Comparison of ENCODE assay signal across 8 mouse cellular contexts in genomic region chr9:62364216-62364615, GRCm38 (mm10). TPM values are rescaled to one million over a fixed set of nuclear protein-coding genes. Genes with fewer than 3 reads are reported as not detected.
DNase-seq lines count a peak whose midpoint lies in the region; ATAC-seq lines count a peak whose summit lies in the region.

No protein-coding gene starts in this region.

- H3K27ac ChIP-seq in heart, embryonic 14.5 days (replicated peaks in 1 of 2; ENCODE audit: control insufficient read depth in 1 of 2, insufficient read depth in 1 of 2, low read depth in 2 of 2, low read length in 2 of 2): peak overlapping the region in 1 of 2 experiments; percentile 61; a peak in 2 of 4 replicates
- H3K27ac ChIP-seq in embryonic facial prominence, embryonic 10.5 days (replicated peaks): peak overlapping the region; percentile 84
- peak overlapping the region; percentile 86 for H3K27ac ChIP-seq in hindbrain, embryonic 13.5 days
- H3K27ac ChIP-seq in midbrain, embryonic 12.5 days (replicated peaks): peak overlapping the region; percentile 76

- H3K9ac ChIP-seq in heart, embryonic 14.5 days (ENCODE audit: low read length): peak overlapping the region; percentile 69
- H3K9ac ChIP-seq in hindbrain, embryonic 13.5 days: peak overlapping the region; percentile 75
- peak overlapping the region; percentile 49 for H3K9ac ChIP-seq in midbrain, embryonic 12.5 days (replicated peaks)

- peaks cover 76 to 100% of the 10 kb centered on the region in 2 experiments for H3K4me1 ChIP-seq in heart, embryonic 14.5 days (ENCODE audit: control insufficient read depth in 2 of 2, insufficient read depth in 2 of 2, low read length in 2 of 2)
- peaks cover 99% of the 10 kb centered on the region for H3K4me1 ChIP-seq in embryonic facial prominence, embryonic 10.5 days
- H3K4me1 ChIP-seq in hindbrain, embryonic 13.5 days (replicated peaks): peaks cover 96% of the 10 kb centered on the region
- H3K4me1 ChIP-seq in midbrain, embryonic 12.5 days: peaks cover 90% of the 10 kb centered on the region

- H3K9me3 ChIP-seq in heart, embryonic 14.5 days (ENCODE audit: control insufficient read depth, low read length): no peaks in the 10 kb centered on the region
- H3K9me3 ChIP-seq in embryonic facial prominence, embryonic 10.5 days: no peaks in the 10 kb centered on the region
- H3K9me3 ChIP-seq in hindbrain, embryonic 13.5 days: no peaks in the 10 kb centered on the region
- no peaks in the 10 kb centered on the region for H3K9me3 ChIP-seq in midbrain, embryonic 12.5 days

- no peak overlapping the region for H3K4me3 ChIP-seq in heart, embryonic 14.5 days (ENCODE audit: control insufficient read depth in 1 of 2, insufficient read depth in 1 of 2, low read depth in 1 of 2, low read length in 2 of 2)
- peak overlapping the region; percentile 49 for H3K4me3 ChIP-seq in embryonic facial prominence, embryonic 10.5 days
- peak overlapping the region; percentile 36 for H3K4me3 ChIP-seq in hindbrain, embryonic 13.5 days
- no peak overlapping the region for H3K4me3 ChIP-seq in midbrain, embryonic 12.5 days

- DNase-seq in heart, postnatal 25 days (ENCODE audit: low spot score): no peak
- DNase-seq in embryonic facial prominence, embryonic 10.5 days (ENCODE audit: low spot score): no peak
- DNase-seq in embryo, embryonic 9.5 days (ENCODE audit: extremely low spot score): no peak

- WGBS in heart, embryonic 14.5 days: 37% methylated on average over 6 of the region's 6 CpGs
- WGBS in embryonic facial prominence, embryonic 10.5 days: 20% methylated on average over 6 of the region's 6 CpGs
- WGBS in hindbrain, embryonic 13.5 days: 15% methylated on average over 4 of the region's 6 CpGs
- WGBS in midbrain, embryonic 12.5 days: 7% methylated on average over 6 of the region's 6 CpGs

- H3K4me2 ChIP-seq in heart, embryonic 14.5 days (ENCODE audit: low read length): peak overlapping the region; percentile 68
- peak overlapping the region; percentile 68 for H3K4me2 ChIP-seq in hindbrain, embryonic 13.5 days
- H3K4me2 ChIP-seq in midbrain, embryonic 12.5 days (replicated peaks): peak overlapping the region; percentile 58

- H3K36me3 ChIP-seq in heart, embryonic 14.5 days (ENCODE audit: control insufficient read depth, insufficient read depth, low read length): peaks cover 13% of the 10 kb centered on the region
- peaks cover 28% of the 10 kb centered on the region for H3K36me3 ChIP-seq in embryonic facial prominence, embryonic 10.5 days (replicated peaks)
- H3K36me3 ChIP-seq in hindbrain, embryonic 13.5 days: no peaks in the 10 kb centered on the region
- H3K36me3 ChIP-seq in midbrain, embryonic 12.5 days: peaks cover 4% of the 10 kb centered on the region; the same call in 1 of the 2 replicates

- ATAC-seq in heart, embryonic 14.5 days (ENCODE audit: insufficient number of reproducible peaks, insufficient read depth, low FRiP score, low read depth): no peak
- ATAC-seq in hindbrain, embryonic 13.5 days (ENCODE audit: low FRiP score): no peak
- no peak for ATAC-seq in midbrain, embryonic 12.5 days (ENCODE audit: low FRiP score, low read depth)
- no peak for ATAC-seq in activated CD4-positive, CD25-positive, alpha-beta regulatory T cell, adult 4 months
- ATAC-seq in megakaryocyte progenitor cell, adult 5-6 weeks (replicated peaks; ENCODE audit: poor library complexity): no peak

- intact Hi-C loops in heart, postnatal 25 days (cut with DNase I): no loop called here

- no peaks in the 10 kb centered on the region for H3K27me3 ChIP-seq in heart, embryonic 14.5 days (ENCODE audit: control insufficient read depth, insufficient read depth, low read length)
- no peaks in the 10 kb centered on the region for H3K27me3 ChIP-seq in embryonic facial prominence, embryonic 10.5 days (replicated peaks; ENCODE audit: low read depth, poor library complexity, severe bottlenecking)
- no peaks in the 10 kb centered on the region for H3K27me3 ChIP-seq in hindbrain, embryonic 13.5 days
- 0 out of 2 replicates have a peak, but pooled peaks cover 5% of the 10 kb centered on the region for H3K27me3 ChIP-seq in midbrain, embryonic 12.5 days

RNA-seq across cellular contexts. Expression of gene Anp32a, which starts 23.1 kb away (rescaled TPM):
- polyA plus RNA-seq in heart, embryonic 14.5 days (2014; fragmentation: Nextera tagmentation; extraction: Ambion mirVana): 92.8 and 109 TPM in 2 replicates
- 100 to 1,000 TPM; 186 to 202 TPM for total RNA-seq in heart, postnatal 25 days (2021)
- 208 and 232 TPM in 2 replicates for polyA plus RNA-seq in embryonic facial prominence, embryonic 10.5 days (2016; fragmentation: Nextera tagmentation; extraction: Ambion mirVana)
- polyA plus RNA-seq in hindbrain, embryonic 13.5 days (2015; fragmentation: Nextera tagmentation; extraction: Ambion mirVana): 149 and 172 TPM in 2 replicates
- 182 and 184 TPM in 2 replicates for polyA plus RNA-seq in midbrain, embryonic 12.5 days (2016; fragmentation: Nextera tagmentation; extraction: Ambion mirVana)
- 100 to 1,000 TPM; 108 to 132 TPM for polyA plus RNA-seq in activated CD4-positive, CD25-positive, alpha-beta regulatory T cell, adult 4 months (2017; shearing (Covaris generic))
- total RNA-seq in megakaryocyte progenitor cell, adult 5-6 weeks (2015): 308 and 417 TPM in 2 replicates
- 646 and 851 TPM in 2 replicates for total RNA-seq in megakaryocyte progenitor cell, adult 5-6 weeks (2017)

Comparison
In these comparisons a context has a peak if more than half of its experiments do, and no peak if none do; other contexts are left out.
1. H3K4me3 ChIP-seq: peak in embryonic facial prominence, embryonic 10.5 days (single experiment) and hindbrain, embryonic 13.5 days (single experiment); none in heart, embryonic 14.5 days (0 of 2) and midbrain, embryonic 12.5 days (single experiment).
2. Peak in every context shown above with its lines, with median percentiles within 50 percentile points of each other: H3K4me2 ChIP-seq and H3K9ac ChIP-seq.